Mouse (Mus musculus): ENCODE results near the gene Col4a4.

DNA sequence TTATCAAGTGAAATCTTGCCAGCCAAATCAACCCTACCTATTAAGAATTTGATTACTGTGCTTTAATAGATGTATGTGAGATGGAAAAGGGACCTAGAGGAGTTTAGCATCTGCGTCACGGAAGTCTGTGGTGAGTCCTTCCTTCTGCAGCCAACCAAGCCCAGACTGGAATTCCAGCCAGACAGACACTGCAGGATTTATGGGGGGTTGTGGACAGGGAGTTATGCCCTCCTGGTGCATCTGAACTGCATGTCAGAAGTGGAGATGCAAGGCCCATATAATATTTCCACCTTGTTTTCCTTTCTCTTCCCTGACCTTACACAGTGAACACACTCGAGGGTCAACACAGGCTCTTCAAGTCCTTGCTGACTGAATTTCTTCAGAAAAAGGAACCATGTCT, 176.1 kb downstream of the Col4a4 start:
- TF ChIP-seq CTCF (IDR thresholded peaks at IDR 0.05; ENCODE audit: low read depth, low read length): no peak
- TF ChIP-seq POLR2A (IDR thresholded peaks at IDR 0.05; ENCODE audit: extremely low read depth, insufficient read depth, low read length): no peak
